Mouse (Mus musculus): Measurements from ENCODE around the gene Rac2. TPM values are rescaled to one million over a fixed set of nuclear protein-coding genes. Genes with fewer than 3 reads are reported as not detected.

Gene Rac2
- polyA plus RNA-seq, 1 experiment = not detected

DNA sequence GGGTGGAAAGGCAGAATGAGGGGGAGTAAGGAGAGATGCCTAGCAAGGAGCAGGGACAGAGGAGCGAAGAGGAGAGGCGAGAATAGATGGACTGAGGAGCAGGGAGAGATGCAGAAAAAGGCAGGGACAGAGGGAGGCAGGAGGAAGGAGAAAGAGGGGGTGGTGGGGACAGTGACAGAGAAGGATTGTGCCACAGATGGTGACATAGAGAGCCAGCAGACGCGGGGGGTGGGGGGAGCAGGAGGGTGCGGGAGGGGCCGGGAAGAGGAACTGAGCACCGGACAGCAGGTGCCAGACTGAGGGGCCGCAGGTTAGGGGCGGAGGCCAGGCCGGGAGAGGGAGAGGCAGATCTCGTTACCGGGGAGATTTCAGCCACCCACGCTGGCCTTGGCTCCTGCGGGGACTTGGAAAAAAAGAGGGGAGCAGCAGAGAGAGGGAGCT lies 28.0 kb downstream of the Rac2 start, which contains the start of gene Sstr3:
Gene Sstr3, minus strand, starts transcription at position 125 of the 441 bp plus-strand sequence.
- Histone ChIP-seq H3K4me3 (ENCODE audit: insufficient read depth, low read depth, low read length) (peak within 1 kb of the TSS; percentile 52), H3K27ac (ENCODE audit: insufficient read depth, low read depth, low read length) (peak within 1 kb of the TSS; percentile 97), H3K4me1 (ENCODE audit: control insufficient read depth, insufficient read depth, low read length) (peaks cover 68% of the 10 kb centered on the region)
- TF ChIP-seq POLR2A (IDR thresholded peaks at IDR 0.05; ENCODE audit: insufficient read depth, low read depth, low read length) (no peak), CTCF (IDR thresholded peaks at IDR 0.05; ENCODE audit: insufficient read depth, low read depth, low read length) (no peak)
- WGBS = 4% methylated on average over 13 of the region's 14 CpGs

DNA sequence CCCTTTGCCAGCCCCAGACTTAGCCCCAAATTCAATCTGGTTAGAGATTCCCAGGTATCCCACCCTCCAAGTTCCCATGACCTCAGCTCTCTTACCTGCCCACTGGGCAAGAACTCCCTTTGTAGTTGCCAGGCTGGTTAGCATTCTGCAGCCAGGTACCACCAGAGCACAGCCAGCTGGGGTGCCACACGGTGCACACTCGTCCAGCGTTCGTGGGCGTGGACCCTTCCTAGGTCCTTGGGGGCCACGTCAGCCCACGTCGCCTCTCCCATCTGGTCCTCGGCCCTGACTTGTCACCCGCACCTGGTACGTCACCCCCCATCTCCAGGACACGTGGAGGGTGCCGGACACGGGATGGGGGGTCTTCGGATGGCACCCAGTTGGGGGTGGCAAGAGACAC lies 28.5 kb downstream of the Rac2 start:
- H3K27ac ChIP-seq (ENCODE audit: insufficient read depth, low read depth, low read length) = peak overlapping the region; percentile 97
- 42% methylated on average over 15 of the region's 15 CpGs for WGBS
- peak overlapping the region; percentile 52 for H3K4me3 ChIP-seq (ENCODE audit: insufficient read depth, low read depth, low read length)
- H3K4me1 ChIP-seq (ENCODE audit: control insufficient read depth, insufficient read depth, low read length) = peaks cover 69% of the 10 kb centered on the region
- no peak for TF ChIP-seq CTCF (IDR thresholded peaks at IDR 0.05; ENCODE audit: insufficient read depth, low read depth, low read length)
- no peak for TF ChIP-seq POLR2A (IDR thresholded peaks at IDR 0.05; ENCODE audit: insufficient read depth, low read depth, low read length)

DNA sequence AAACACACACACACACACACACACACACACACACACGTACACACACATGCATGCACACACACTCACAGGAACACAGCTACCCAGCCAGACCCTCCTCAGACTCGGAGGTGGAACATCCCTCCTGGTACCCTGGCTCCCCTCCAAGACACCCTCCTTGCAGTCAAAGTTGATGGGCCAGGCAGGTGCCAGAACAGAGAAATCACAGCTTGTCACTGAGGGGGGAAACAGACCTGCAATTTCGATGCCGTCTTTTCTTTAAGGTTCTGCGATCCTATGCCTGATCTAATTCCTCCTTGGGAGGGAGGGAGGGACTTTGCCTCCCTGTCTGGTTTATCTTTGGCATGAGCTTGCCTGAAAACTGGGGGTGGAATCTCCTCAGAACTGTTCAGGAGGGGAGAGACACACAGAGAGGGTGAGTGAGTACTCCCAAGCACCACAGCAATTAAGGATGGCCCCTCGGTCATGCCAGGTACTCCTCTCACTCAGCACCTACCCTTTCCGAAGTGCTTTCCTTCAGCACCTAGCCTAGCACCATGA lies 29.7 kb downstream of the Rac2 start:
- Histone ChIP-seq H3K27ac (ENCODE audit: insufficient read depth, low read depth, low read length) (peak overlapping the region; percentile 97), H3K4me1 (ENCODE audit: control insufficient read depth, insufficient read depth, low read length) (peaks cover 69% of the 10 kb centered on the region), H3K4me3 (ENCODE audit: insufficient read depth, low read depth, low read length) (peak overlapping the region; percentile 52)
- 25% methylated on average over 7 of the region's 7 CpGs for WGBS
- TF ChIP-seq POLR2A (IDR thresholded peaks at IDR 0.05; ENCODE audit: insufficient read depth, low read depth, low read length) (no peak), CTCF (IDR thresholded peaks at IDR 0.05; ENCODE audit: insufficient read depth, low read depth, low read length) (no peak)

DNA sequence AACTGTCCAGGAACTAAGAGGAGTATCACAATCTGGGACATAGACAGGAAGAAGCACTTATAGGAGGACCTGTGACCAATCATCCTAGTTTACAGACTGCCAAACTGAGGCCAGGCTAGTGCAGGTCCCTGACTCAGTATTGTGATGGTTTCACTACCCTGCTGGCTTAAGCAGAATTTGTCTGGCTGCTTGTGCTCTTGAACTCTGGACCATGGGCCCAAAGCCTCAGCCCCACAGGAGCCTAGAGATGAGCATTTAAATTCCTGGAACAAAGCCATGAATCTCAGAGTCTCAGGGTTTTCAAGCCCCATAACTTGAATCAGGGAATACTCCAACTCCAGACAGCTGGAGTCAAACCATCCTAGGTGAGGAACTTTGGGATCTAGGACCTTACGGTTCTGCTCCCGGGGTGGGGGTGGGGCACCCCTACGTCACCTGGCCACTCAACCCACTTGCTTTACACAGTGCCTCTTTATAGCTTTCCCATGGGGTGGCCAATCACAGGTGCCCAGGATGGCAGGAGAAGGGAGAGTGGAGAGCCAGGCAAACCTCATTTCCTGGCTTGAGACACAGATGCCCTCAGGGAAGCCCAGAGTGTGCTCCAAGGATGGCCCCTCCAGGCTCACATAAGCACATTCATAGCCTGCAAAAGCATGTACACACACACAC lies 30.4 kb downstream of the Rac2 start:
- peak overlapping the region; percentile 72 for H3K27ac ChIP-seq (ENCODE audit: insufficient read depth, low read depth, low read length)
- 47% methylated on average over 3 of the region's 3 CpGs for WGBS

DNA sequence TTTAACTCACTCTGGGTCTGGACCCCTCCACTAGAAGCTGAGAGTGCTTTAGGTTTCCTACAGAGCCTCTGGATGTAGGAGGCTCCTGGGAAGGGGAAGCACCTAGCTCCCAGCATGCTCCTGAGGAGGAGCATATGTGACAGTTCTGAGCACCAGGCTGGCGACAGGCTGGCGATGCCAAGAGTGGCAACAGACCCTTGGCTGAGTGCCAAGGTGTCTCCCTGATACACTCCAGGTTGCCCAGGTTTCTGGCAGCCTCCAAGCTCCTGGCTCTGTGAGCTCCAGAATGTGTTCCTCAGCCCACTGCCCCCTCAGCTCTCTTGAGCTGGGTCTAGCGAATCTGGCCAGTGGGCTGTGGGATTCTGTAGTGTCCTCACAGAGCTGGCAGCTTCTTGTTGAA lies 31.0 kb downstream of the Rac2 start:
- TF ChIP-seq CTCF (IDR thresholded peaks at IDR 0.05; ENCODE audit: insufficient read depth, low read depth, low read length) (no peak), POLR2A (IDR thresholded peaks at IDR 0.05; ENCODE audit: insufficient read depth, low read depth, low read length) (no peak)
- Histone ChIP-seq H3K4me1 (ENCODE audit: control insufficient read depth, insufficient read depth, low read length) (peaks cover 67% of the 10 kb centered on the region), H3K4me3 (ENCODE audit: insufficient read depth, low read depth, low read length) (0 out of 2 replicates have a peak overlapping the region, but pooled peaks have one; percentile 6), H3K27ac (ENCODE audit: insufficient read depth, low read depth, low read length) (0 out of 2 replicates have a peak overlapping the region, but pooled peaks have one; percentile 1)
- 26% methylated on average over 3 of the region's 3 CpGs for WGBS

More for the DNA sequence above, 30.4 kb downstream of the Rac2 start:
- peaks cover 67% of the 10 kb centered on the region for H3K4me1 ChIP-seq (ENCODE audit: control insufficient read depth, insufficient read depth, low read length)
- peak overlapping the region; percentile 52 for H3K4me3 ChIP-seq (ENCODE audit: insufficient read depth, low read depth, low read length)
- TF ChIP-seq POLR2A (IDR thresholded peaks at IDR 0.05; ENCODE audit: insufficient read depth, low read depth, low read length) (no peak), CTCF (IDR thresholded peaks at IDR 0.05; ENCODE audit: insufficient read depth, low read depth, low read length) (no peak)

DNA sequence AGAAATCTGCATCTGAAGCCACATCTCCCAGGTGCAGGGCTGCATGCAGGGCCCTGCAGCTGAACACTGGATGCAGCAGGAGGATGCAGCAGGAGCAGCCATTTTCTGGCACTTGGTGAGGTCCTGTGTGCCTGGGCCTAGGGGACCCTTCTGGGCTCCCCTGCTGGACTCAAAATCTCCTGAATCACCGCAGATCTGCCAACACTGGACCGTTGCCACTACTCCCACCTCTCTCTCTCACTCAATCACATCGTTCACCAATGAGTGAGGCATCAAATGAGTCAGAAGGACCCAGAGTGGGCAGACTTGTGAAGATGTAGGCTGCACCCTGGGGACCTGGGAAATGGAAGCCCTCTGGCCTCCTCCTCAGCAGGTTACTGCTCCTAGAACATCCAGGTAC lies 31.5 kb downstream of the Rac2 start:
- H3K4me1 ChIP-seq (ENCODE audit: control insufficient read depth, insufficient read depth, low read length) = peaks cover 69% of the 10 kb centered on the region
- H3K4me3 ChIP-seq (ENCODE audit: insufficient read depth, low read depth, low read length) = no peak overlapping the region
- WGBS = 39% methylated on average over 3 of the region's 3 CpGs
- TF ChIP-seq CTCF (IDR thresholded peaks at IDR 0.05; ENCODE audit: insufficient read depth, low read depth, low read length) (no peak), POLR2A (IDR thresholded peaks at IDR 0.05; ENCODE audit: insufficient read depth, low read depth, low read length) (no peak)
- H3K27ac ChIP-seq (ENCODE audit: insufficient read depth, low read depth, low read length) = no peak overlapping the region

DNA sequence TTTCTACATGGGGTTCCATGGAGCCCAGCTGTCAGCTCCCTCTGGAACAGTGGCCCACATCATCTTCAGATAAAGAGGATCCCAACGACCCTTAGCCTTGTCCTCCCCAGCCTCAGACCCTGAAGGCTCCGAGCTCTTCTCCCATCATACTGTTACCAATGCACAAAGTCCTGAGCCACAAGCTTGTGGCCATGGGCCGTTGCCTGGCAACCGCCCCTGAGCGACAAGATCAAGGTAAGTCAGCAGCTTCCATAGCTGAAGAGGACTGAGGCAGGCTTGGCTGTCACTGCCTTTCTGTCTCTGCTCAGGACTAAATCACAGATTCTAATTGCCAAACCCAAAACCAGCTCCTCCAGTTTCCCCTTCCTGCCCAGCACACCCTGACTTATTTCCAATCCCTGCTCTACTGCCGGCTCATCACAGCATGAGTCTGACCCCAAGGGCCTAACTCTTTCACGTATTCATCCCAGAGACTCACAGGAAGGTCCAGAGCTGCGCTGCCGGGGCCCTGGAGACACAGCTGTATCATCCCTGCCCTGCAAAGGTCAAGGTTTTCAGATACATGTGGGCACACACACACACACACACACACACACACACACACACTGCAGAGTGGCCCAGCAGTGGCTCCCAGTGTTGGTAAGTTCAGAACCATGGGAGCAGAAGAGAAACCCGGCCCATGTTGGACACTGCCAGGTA lies 36.7 kb downstream of the Rac2 start:
- WGBS = 61% methylated on average over 10 of the region's 10 CpGs
- H3K27ac ChIP-seq (ENCODE audit: insufficient read depth, low read depth, low read length) = no peak overlapping the region
- TF ChIP-seq POLR2A (IDR thresholded peaks at IDR 0.05; ENCODE audit: insufficient read depth, low read depth, low read length) = no peak
- no peak for TF ChIP-seq CTCF (IDR thresholded peaks at IDR 0.05; ENCODE audit: insufficient read depth, low read depth, low read length)
- H3K4me3 ChIP-seq (ENCODE audit: insufficient read depth, low read depth, low read length) = no peak overlapping the region
- H3K4me1 ChIP-seq (ENCODE audit: control insufficient read depth, insufficient read depth, low read length) = peaks cover 48% of the 10 kb centered on the region

DNA sequence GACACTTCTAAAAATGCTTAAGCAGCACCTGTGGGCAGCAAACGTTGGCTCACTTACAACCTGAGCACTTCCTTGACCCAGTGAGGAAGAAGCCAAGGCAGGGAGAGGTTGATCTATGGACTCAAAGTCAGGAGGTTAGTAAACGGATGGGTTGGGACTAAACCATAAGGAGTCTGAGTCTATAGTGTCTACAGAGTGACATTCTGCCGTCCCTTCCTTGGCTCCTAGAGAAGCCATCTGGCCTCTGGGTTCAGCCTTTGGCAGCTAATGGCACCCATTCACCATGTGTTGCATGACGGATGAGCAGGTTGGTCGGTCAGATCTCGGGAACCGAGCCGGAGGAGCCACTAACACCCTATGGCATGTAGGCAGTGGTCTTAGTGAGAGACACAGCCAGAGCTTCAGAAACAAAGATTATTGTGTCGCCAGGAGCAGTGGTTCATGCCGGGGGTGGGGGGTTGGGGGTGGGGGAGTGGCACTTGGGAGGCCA lies 39.2 kb downstream of the Rac2 start:
- H3K4me3 ChIP-seq (ENCODE audit: insufficient read depth, low read depth, low read length) = no peak overlapping the region
- TF ChIP-seq CTCF (IDR thresholded peaks at IDR 0.05; ENCODE audit: insufficient read depth, low read depth, low read length) (no peak), POLR2A (IDR thresholded peaks at IDR 0.05; ENCODE audit: insufficient read depth, low read depth, low read length) (no peak)
- H3K4me1 ChIP-seq (ENCODE audit: control insufficient read depth, insufficient read depth, low read length) = peaks cover 52% of the 10 kb centered on the region
- WGBS = 80% methylated on average over 10 of the region's 10 CpGs
- no peak overlapping the region for H3K27ac ChIP-seq (ENCODE audit: insufficient read depth, low read depth, low read length)
